Mouse (Mus musculus) forebrain, postnatal 0 days (tissue): Measurements from ENCODE around the gene Sh3pxd2a. TPM values are rescaled to one million over a fixed set of nuclear protein-coding genes. Genes with fewer than 3 reads are reported as not detected.
A peak's percentile ranks its signal among the peaks of the same experiment; 100 is the strongest.

Experiments used
- ATAC-seq: fragments of 200-750 bp; cut with Nextera tagmentation; 2 replicates; pipeline ENCODE4 v1.8.0; 2017; ENCODE audit warnings: mild to moderate bottlenecking, moderate library complexity
- DNase-seq: peaks from one replicate; pipeline ENCODE4 v3.0.0-alpha.2; 2015
- H3K27ac ChIP-seq: fragments of 300-500 bp; sonication (generic); 2 replicates; pipeline ENCODE4 v1.5.1; 2014; ENCODE audit warnings: low read depth, mild to moderate bottlenecking, antibody characterized with exemption, low read length, moderate library complexity, mixed read lengths
- H3K27me3 ChIP-seq: fragments of 300-500 bp; sonication (generic); 2 replicates; pipeline ENCODE4 v1.6.1; 2014; ENCODE audit warnings: mild to moderate bottlenecking, low read length, mixed read lengths; ENCODE audit not compliant: insufficient read depth
- H3K36me3 ChIP-seq: fragments of 300-500 bp; sonication (generic); 2 replicates; pipeline ENCODE4 v1.6.1; 2014; ENCODE audit warnings: mild to moderate bottlenecking, moderate library complexity; ENCODE audit not compliant: insufficient read depth
- H3K4me1 ChIP-seq: fragments of 300-500 bp; sonication (generic); 2 replicates; pipeline ENCODE4 v1.6.1; 2014; ENCODE audit warnings: antibody characterized with exemption; ENCODE audit not compliant: insufficient read depth
- H3K4me2 ChIP-seq: fragments of 300-500 bp; sonication (generic); 2 replicates; pipeline ENCODE4 v1.6.1; 2014; ENCODE audit warnings: low read depth, mild to moderate bottlenecking, moderate library complexity
- H3K4me3 ChIP-seq: fragments of 300-500 bp; sonication (generic); 2 replicates; pipeline ENCODE4 v1.5.1; 2014; ENCODE audit warnings: low read depth, low read length, mixed read lengths
- H3K9ac ChIP-seq: fragments of 300-500 bp; sonication (generic); 2 replicates; pipeline ENCODE4 v1.6.1; 2014; ENCODE audit warnings: mild to moderate bottlenecking
- H3K9me3 ChIP-seq: fragments of 300-500 bp; sonication (generic); 2 replicates; pipeline ENCODE4 v1.6.1; 2016; ENCODE audit warnings: low read length
- CTCF ChIP-seq: sonication (generic); IDR thresholded peaks from 2 replicates; pipeline ENCODE4 v1.5.1; 2016; ENCODE audit warnings: antibody characterized with exemption, control low read depth, low read depth
- WGBS: fragments of 180-500 bp; shearing (Covaris S2); extraction: QIAGEN DNeasy Blood & Tissue Kit; methylation state at CpG from one replicate; pipeline ENCODE4 v1.1.7; 2014; 5-methylcytosine and 5-hydroxymethylcytosine counted together
- polyA plus RNA-seq: library from polyadenylated mRNA; unstranded; fragments of >200 nt; fragmentation: Nextera tagmentation; extraction: Ambion mirVana; gene quantifications from 2 replicates; pipeline ENCODE4 v1.2.1, GENCODE M21; 2015
- total RNA-seq: library from RNA; depleted of rRNA; stranded (reverse); fragments of >200 nt; gene quantifications from 2 replicates; pipeline ENCODE4 v1.2.3, GENCODE M21; 2014

The Sh3pxd2a gene
- total and polyA plus RNA-seq, 2 experiments from 2014 or later = 1.2 to 20.8 TPM

DNA sequence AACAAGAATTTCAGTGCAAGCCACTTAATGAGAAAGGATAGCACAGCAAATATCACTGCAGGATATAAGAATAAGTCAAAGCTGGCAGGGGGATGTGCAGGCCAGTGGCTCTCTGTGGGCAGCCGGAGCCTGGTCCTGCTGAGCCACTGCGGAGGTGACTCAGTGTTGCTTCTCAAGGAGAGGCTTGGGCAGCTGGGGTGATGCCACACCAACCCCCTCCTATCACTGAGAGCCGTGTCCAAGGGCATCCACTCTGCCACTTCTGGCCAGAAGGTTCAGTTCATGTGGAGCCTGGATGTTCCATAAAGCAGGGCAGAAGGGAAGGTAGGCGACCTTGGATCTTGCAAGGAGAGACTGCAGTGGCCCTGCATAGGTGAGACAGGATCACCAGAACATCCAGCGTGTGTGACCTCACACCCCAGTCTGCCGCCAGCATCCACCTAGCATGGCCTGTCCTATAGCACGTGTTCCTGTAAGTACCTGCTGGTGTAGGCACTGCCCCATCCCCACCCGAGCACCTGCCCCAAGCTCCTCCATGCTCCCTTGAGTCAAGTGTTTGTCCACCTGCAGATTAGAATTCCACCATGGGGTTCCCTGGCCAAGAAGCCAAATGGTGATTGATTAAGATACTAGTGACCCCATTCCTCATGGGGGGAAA is 89.2 kb downstream of the Sh3pxd2a start:
- TF ChIP-seq CTCF = no peak
- Histone ChIP-seq H3K9me3 (no peaks in the 10 kb centered on the region), H3K4me1 (no peaks in the 10 kb centered on the region), H3K9ac (no peak overlapping the region), H3K4me2 (no peak overlapping the region), H3K27ac (no peak overlapping the region), H3K4me3 (no peak overlapping the region), H3K36me3 (no peaks in the 10 kb centered on the region), H3K27me3 (no peaks in the 10 kb centered on the region)
- WGBS = 94% methylated on average over 8 of the region's 8 CpGs
- DNase-seq (no peak), ATAC-seq (no peak)

DNA sequence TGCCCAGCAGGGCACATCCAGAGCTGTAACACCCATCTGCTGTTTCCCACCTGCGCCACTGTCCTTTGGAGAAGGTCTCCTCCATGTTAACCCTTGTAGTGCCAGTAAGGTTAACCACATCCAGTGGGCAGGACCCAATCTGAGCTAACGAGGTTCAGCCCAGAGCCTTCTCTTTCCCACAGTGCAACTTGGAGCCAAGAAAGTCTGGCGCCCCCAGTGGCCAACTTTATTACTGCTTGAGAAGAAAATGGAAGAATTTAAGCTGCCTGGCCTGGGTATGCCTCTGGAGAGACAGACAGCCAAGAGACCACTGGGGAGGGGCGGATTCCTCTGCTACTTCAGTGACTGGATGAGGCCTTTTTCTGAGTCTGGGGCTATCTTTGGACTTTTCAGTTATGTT is 89.8 kb downstream of the Sh3pxd2a start:
- H3K27me3 ChIP-seq = no peaks in the 10 kb centered on the region
- H3K4me1 ChIP-seq = no peaks in the 10 kb centered on the region
- TF ChIP-seq CTCF = peak; percentile 79
- no peak overlapping the region for H3K4me3 ChIP-seq
- H3K9ac ChIP-seq = no peak overlapping the region
- WGBS = 36% methylated on average over 4 of the region's 4 CpGs
- ATAC-seq = peak; percentile 50
- H3K36me3 ChIP-seq = no peaks in the 10 kb centered on the region
- no peak overlapping the region for H3K27ac ChIP-seq
- DNase-seq = peak; percentile 73
- H3K9me3 ChIP-seq = no peaks in the 10 kb centered on the region
- H3K4me2 ChIP-seq = no peak overlapping the region

DNA sequence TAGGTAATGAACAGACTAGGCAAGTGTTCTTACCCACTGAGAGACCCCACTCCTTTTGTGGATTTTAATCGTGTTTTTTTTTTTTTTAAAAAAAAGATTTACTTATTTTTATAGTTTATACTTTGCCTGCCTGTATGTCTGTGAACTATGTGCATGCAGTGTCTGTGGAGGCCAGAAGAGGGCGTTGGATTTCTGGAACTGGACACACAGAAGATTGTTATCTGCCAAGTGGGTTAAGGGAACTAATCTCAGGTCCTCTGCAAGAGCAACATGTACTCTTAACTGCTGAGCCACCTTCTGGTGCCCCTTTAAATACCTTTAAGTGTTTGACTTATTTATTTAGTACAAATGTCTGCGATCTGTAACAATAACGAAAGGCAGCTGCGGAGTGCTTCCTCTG is 92.2 kb downstream of the Sh3pxd2a start:
- H3K4me1 ChIP-seq = no peaks in the 10 kb centered on the region
- 74% methylated on average over 5 of the region's 5 CpGs for WGBS

DNA sequence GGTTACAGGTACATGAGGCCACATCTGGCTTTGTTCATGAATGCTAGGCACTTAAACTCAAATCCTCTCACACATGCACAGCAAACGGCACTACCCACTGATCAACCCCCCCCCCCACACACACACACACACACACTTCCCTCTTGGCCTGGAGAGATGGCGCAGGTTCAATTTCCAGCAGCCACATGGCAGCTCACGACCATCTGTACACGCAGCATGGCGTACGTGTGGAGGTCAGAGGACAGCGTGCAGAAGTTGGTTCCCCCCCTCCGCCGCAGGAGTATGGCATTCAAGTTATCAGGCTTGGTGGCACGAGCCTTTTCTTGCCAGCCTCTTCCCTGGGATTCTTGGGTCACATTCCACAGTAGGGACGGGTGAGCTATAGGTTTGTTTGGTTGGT is 92.7 kb downstream of the Sh3pxd2a start:
- TF ChIP-seq CTCF = no peak
- H3K27me3 ChIP-seq = no peaks in the 10 kb centered on the region
- no peak overlapping the region for H3K4me3 ChIP-seq
- H3K27ac ChIP-seq = no peak overlapping the region
- H3K4me1 ChIP-seq = no peaks in the 10 kb centered on the region
- DNase-seq (no peak), ATAC-seq (no peak)
- WGBS = 87% methylated on average over 11 of the region's 11 CpGs
- H3K9me3 ChIP-seq = no peaks in the 10 kb centered on the region
- no peak overlapping the region for H3K9ac ChIP-seq
- H3K36me3 ChIP-seq = no peaks in the 10 kb centered on the region
- H3K4me2 ChIP-seq = no peak overlapping the region

More for the DNA sequence above, 92.2 kb downstream of the Sh3pxd2a start:
- Histone ChIP-seq H3K27me3 (no peaks in the 10 kb centered on the region), H3K36me3 (no peaks in the 10 kb centered on the region), H3K4me3 (no peak overlapping the region), H3K27ac (no peak overlapping the region), H3K9me3 (no peaks in the 10 kb centered on the region), H3K4me2 (no peak overlapping the region), H3K9ac (no peak overlapping the region)
- ATAC-seq (no peak), DNase-seq (no peak)
- TF ChIP-seq CTCF = 0 out of 2 replicates have a peak, but pooled peaks have one; percentile 5

DNA sequence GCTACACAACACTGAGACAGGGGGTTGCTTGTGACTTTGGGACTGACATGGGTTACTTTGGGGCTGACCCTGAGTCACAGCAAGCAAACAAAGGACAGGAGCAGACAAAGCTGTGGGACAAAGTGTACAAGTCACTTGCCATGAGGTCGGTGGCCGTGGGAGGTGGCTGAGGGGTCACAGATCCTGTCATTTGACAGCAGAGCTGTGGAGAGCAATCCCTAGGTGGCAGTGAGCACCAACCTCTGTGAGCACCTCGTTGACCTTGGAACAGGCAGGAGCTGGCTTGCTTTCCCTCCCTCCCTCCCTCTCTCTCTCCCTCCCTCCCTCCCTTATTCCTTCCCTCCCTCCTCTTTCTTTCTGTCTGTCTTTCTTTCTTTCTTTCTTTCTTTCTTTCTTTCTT is 95.2 kb downstream of the Sh3pxd2a start:
- H3K4me3 ChIP-seq = no peak overlapping the region
- H3K36me3 ChIP-seq = no peaks in the 10 kb centered on the region
- ATAC-seq (no peak), DNase-seq (no peak)
- no peaks in the 10 kb centered on the region for H3K27me3 ChIP-seq
- H3K27ac ChIP-seq = no peak overlapping the region
- no peak overlapping the region for H3K9ac ChIP-seq
- no peaks in the 10 kb centered on the region for H3K9me3 ChIP-seq
- no peaks in the 10 kb centered on the region for H3K4me1 ChIP-seq
- WGBS = 65% methylated on average over 3 of the region's 3 CpGs
- no peak for TF ChIP-seq CTCF
- no peak overlapping the region for H3K4me2 ChIP-seq

DNA sequence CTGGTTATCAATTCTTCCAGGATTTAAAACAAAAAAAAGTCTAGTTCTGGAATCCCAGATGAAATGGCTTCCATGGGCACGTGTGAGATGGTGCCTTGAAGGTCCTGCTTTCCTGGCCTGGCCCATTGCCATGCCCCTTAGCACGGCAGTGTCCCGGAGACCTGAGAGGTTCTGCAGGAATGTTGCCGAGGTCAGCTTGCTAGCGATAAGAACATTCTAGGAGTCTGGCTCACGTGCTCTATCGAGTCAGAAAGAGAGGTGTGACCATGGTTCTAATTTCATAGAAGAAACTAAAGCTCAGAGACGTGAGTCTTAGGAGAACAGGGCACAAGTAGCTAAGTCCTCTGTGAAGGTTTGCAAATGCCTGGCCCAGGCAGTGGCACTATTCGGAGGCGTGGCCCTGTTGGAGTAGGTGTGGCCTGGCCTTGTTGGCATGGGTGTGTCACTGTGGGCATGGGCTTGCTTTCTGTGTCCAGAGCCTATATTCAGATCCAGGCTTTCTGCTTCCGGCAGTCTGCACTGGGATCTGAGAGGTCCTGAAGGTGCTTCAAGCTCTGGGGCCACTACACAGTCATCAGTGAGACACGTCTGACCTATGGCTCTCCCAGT is 96.8 kb downstream of the Sh3pxd2a start:
- ATAC-seq (no peak), DNase-seq (no peak)
- 87% methylated on average over 12 of the region's 12 CpGs for WGBS
- Histone ChIP-seq H3K27me3 (no peaks in the 10 kb centered on the region), H3K9ac (no peak overlapping the region), H3K27ac (no peak overlapping the region), H3K4me1 (no peaks in the 10 kb centered on the region), H3K36me3 (no peaks in the 10 kb centered on the region), H3K9me3 (no peaks in the 10 kb centered on the region), H3K4me3 (no peak overlapping the region), H3K4me2 (no peak overlapping the region)
- no peak for TF ChIP-seq CTCF

DNA sequence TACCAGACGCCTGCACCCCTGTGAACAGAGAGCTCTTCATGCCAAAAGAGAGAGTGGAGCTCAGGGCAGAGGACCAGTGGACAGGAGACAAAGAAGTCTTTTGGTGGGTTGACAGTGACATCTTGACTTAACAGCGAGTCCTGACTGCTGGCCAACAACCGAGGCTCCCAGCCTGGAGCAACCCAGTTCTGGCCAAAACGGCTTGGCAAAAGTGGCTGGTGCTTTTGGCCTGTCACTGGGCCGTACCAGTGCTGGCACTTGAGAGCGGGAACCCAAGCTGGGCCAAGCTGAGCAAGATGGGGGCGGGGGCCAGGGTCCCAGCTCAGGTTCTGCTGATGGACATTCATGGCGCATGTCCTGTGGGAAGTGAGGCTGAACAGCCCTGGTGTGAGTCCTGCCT is 97.6 kb downstream of the Sh3pxd2a start:
- Histone ChIP-seq H3K27ac (no peak overlapping the region), H3K4me2 (no peak overlapping the region), H3K27me3 (no peaks in the 10 kb centered on the region), H3K4me1 (no peaks in the 10 kb centered on the region), H3K9me3 (no peaks in the 10 kb centered on the region), H3K4me3 (no peak overlapping the region), H3K36me3 (no peaks in the 10 kb centered on the region), H3K9ac (no peak overlapping the region)
- TF ChIP-seq CTCF = no peak
- 77% methylated on average over 8 of the region's 8 CpGs for WGBS
- peak; percentile 56 for ATAC-seq
- DNase-seq = no peak
